Mouse (Mus musculus) B cell, adult 2 months (primary cell): Measurements from ENCODE around the gene Ttpal.

Experiments
- DNase-seq, 2 experiments: peaks; one replicate each; pipeline ENCODE4 v3.0.0; 2022

The Ttpal gene

DNA sequence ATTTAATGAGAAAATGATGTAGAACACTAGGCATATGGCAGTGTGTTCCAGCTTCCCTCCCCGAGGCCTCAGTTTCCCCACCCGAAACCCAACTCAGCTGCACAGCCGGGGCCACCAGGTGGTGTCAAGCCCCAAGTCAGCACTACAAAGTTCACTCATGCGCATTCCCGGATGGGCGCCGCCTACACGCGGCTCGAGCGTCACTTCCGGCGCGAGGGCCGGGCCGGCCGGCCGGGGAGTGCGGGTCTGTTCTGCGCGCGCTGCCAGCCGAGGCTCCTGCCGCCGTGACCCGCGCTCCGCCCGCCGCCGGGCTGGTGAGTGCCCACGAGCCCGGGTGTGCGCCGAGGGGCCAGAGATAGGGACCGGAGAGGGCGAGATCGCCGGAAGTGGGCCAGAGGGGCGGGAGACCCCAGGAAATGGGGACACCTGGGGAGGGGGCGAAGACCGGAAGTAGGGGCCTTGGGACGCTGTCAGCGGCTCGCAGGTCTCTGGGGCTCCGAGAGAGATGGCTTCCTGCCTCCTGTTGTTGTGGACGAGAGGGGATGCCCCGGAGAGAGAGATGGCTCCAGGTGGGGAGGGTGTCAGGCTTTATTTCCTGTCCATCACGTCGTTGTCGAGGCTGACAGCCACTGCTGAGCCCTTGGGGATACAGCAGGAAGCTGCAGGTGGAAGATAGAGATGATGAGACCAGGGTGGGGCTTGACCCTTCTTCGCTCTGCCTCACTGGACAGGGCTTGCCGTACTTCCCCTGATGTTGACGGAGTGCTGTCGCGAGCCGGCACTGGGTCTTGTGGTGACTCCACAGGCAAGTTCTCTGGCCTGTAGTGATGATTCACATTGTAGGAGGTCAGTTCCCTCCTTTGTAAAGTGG lies at the start of gene Ttpal:
Ttpal (plus strand) TSS at position 214 of the 871 bp plus-strand sequence.
- peak; percentile 96 for DNase-seq

DNA sequence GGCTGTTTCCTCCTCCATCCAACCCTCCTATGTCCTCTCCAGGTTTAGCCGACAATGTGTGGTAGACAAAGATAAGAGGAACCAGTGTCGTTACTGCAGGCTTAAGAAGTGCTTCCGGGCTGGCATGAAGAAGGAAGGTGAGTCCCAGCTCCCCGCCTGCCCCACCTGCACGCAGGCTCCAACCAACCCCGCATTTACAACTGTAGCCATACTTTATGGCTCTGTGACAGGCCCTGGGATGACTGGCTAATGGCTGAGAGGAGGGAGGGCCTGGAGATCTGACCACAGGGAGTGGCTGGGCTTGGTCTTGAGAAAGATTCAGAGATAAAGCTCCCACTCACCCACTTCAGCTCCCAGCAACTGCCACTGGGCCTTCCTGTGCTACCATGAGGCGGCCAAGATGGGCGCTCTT lies 49.6 kb upstream of the Ttpal start:
- no peak for DNase-seq

DNA sequence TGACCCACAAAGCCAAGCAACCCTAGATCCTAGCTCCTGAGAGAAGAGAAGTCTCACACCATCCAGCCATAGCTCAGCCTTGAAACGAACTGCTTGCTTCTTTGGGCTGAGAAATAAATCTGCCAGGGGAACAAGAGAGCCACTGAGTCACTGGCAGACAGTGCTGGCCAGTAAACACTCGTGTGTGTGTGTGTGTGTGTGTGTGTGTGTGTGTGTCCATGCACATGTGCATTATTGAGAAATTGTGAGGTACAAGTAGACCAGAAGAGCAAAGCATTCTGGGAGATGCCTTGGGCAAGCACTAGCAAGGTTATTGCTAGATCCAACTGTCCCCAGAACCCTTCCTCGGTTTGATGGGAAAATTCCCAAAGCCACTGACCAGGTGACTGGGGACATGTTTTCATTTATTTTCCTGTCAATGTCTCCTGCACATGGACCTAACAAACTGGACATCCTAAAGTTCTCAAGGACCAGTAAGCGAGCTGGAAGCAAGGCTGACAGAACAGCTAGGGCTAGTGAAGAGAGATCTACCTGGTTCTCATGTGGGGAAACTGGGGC lies 47.6 kb upstream of the Ttpal start:
- DNase-seq: no peak

GRCm38 (mm10) chr2:163554996-163555395 lies 47.1 kb upstream of the Ttpal start:
- no peak for DNase-seq

- DNase-seq: no peak
Measured at GRCm38 (mm10) chr2:163555417-163555816, 46.7 kb upstream of the Ttpal start.

- DNase-seq: no peak
Measured at GRCm38 (mm10) chr2:163558548-163558947, 43.6 kb upstream of the Ttpal start.

DNA sequence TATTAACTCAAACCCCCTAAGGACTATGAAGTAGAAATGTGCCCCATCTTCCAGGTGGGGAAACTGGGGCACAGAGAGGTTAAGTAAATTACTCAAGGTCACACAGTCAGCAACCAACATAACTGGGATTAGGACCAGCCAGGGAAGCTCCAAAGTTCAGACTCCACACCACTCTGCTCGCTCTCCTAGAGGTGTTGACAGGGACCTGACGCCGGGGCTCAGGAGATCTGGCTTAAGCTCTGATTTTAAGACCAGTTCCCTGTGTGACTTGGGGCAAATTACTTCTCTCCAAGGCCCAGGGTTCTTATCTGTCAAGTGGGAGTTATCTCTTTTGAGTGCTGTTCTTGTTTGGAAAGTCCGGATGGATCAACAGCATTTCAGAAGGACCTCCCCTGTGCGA lies 42.9 kb upstream of the Ttpal start:
- DNase-seq: no peak

DNA sequence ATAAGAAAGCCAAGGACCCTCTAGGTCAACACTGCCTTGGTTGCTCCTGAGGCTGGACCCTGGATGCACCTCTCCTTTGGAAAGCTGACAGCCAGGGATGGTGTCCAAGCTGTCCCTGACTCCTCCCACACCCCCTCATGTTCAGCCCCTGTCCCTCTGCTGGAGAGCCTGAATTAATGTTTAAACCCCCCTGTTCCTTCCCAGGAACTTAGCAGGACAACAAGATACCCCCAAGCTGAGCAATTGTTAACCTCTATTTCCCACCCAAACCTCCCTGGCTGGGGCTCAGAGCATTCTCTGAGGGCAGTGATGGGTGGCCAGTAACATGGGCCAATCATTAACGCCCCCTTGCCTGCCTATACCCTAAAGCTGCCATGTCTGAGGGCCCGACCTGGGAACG lies 41.9 kb upstream of the Ttpal start:
- no peak for DNase-seq

- DNase-seq: no peak
Measured at GRCm38 (mm10) chr2:163561258-163561948, 40.7 kb upstream of the Ttpal start.

DNA sequence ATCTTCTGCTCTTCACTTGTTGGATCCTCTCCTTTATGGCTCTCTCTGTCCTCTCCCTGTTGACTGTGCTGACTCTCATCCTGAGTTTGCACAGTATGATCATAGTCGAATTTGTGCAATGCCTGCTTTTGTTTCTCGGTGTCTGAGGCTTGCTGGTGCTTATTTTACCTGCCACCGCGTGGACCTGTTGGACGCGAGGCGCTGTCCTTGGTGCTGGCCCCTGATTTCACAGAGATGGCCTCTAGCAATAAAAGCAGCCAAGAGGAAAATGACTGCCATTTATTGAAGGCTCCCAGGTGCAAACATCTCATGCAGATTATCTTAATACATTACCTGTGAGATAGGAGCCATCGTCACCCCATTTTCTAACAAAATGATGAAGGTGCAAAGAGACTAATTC lies 37.5 kb upstream of the Ttpal start:
- no peak for DNase-seq

DNA sequence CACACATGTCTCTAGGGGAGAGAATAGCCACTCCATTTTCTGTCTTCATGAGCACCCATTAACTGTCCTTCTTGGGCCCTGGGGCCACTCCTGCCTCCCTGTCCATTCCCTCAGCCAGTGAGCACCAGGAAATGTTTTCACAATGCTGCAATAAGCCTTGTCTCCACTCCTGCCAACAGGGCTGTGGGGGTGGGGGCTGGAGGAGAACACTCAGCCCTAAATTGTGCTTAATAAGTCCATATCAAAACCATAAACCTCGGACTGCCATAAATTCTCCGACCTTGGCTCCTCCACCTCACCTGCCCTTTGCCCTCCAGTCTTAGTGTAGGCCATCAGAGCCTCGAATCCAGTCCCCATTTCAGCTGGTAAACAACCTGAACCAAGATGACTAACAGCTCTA lies 27.8 kb upstream of the Ttpal start:
- no peak for DNase-seq

DNA sequence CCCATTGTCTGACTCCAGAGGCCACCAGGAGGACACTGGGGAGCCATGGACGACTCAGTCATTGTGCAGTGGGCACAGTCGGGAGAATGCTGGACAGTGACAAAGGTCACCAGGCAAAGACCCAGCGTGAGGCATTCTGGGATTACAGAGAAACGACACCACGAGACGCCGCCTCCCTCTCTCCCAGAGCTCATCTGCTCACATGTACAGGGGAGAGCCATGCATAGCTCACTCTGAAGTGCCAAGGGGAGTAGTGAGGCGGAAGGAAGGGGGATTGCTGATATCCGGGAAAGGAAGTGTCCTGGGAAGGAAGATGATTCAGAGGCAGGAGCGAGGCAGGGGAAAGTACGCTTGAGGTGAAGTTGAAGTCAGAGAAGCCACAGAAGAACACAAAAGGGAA lies 26.9 kb upstream of the Ttpal start:
- no peak for DNase-seq

DNA sequence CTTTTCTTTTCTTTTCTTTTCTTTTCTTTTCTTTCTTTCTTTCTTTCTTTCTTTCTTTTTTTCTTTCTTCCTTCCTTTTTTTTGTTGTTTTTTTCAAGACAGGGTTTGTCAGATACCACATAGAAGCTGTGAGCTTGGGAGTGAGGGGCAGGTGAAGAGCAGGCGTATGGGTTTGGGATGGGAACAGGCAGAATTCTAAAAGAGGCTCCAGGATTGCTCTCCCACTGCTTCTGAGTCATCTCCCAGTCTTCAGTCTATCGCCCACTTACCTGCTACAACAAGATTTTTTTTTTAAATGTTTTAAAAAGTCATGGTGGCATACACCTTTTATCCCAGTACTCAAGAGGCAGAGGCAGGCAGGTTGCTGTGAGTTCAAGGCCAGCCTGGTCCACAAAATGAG lies 24.1 kb upstream of the Ttpal start:
- no peak for DNase-seq

GRCm38 (mm10) chr2:163580069-163580945 lies 21.8 kb upstream of the Ttpal start:
- no peak for DNase-seq

DNA sequence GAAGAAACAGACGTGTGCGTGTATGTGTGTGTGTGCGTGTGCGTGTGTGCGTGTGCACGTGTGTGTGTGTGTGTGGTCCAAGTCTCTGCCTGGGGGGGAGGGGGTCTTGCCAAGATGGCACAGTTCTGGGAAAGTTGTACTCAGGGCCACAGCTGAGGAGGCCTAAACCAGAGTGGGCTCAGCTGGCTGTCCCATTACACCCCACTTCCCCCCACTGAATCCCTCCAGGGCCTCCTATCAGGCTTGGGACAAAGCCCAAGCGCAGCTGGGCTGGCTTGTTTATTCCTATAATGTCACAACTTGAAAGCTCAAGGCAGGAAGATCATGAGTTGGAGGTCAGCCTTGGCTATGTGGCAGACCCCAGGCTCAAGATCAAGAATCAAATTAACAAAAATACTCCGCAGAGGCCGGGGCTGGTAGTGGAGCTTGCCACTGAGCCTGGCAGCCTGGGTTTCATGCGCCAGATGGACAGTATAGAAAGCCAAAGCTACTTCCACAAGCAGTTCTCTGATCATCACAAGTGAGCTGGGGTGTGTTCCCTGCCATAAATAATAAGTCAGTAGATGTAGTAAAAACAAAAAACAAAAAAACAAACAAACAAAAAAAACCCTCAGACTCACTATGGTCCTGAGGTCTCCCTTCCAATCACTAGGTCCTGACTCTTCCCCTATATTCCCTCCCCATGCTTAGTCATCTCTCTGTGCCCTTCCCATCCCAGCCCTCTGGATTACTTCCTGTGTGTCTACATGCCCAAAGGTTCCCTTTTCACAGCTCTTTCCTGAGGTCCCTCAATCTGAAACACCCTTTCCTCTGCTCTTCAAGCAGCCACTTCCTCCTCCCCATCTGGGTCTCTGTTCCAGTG lies 18.7 kb upstream of the Ttpal start:
- no peak for DNase-seq

DNA sequence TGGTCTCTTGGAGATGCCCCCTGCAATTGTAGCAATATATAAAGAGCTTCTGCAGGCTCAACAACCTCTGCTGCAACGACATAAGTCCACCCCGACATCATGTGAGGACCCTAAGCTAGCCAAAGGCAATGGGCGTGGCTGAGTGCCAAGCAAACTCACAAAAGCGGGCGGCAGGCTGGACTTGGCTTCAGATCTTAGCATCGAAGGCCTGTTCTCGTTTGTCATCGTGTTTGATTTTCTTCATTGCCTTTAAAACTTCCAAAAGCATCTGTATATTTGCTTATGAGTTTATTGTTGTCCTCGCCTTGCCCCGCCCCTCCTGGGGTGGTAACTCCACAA lies 18.1 kb upstream of the Ttpal start:
- DNase-seq: no peak

- peak; percentile 85 to 87 for DNase-seq
Measured at GRCm38 (mm10) chr2:163586384-163587261, 15.5 kb upstream of the Ttpal start.

DNA sequence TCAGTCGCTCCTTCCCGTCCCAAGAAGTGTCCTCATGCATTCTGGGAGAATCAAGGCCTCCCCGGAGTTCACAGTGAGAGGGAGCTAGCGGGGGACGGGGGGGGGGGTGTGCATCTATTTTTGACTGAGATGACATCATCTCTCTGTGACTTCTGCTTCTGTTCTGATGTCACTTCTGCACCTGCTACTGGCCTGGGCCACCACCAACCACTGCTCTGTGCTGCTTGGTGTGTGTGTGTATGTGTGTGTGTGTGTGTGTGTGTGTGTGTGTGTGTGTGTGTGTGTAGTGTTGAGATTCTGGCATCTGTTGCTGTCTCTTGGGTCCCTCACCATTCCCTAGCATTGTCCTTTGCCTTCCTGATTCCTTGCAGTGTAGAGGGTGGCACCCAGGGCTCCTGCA lies 14.6 kb upstream of the Ttpal start:
- peak in 1 of 2 experiments; percentile 43 for DNase-seq

GRCm38 (mm10) chr2:163590211-163590610 lies 11.9 kb upstream of the Ttpal start:
- DNase-seq: no peak

GRCm38 (mm10) chr2:163590996-163591395 lies 11.1 kb upstream of the Ttpal start:
- no peak for DNase-seq

DNA sequence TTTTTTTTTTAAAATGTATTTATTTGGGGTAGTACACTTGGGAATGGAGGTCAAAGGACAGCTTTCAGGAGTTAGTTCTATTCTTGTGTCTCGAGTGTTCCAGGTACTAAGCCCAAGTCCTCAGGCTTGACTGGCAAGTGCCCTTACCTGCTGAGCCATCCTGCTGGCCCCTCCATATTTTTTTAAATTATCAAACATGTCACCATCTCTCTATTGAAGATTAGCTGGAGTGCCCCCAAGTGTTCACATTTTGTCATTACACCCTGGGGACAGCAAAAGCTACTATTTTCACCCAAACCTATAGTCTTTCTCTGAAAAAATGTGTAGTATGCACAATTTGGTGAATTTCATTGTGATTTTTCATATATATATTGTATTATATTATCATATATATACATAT lies 10.0 kb upstream of the Ttpal start:
- DNase-seq: peak; percentile 61 to 67
